Mouse (Mus musculus) common myeloid progenitor, adult 5-6 weeks (primary cell): Measurements from ENCODE around the gene Zfp65. TPM values are rescaled to one million over a fixed set of nuclear protein-coding genes. Genes with fewer than 3 reads are reported as not detected.

Source experiments
- total RNA-seq: library from RNA; stranded (forward); fragments of 200-1000, 187-1606 nt; gene quantifications from 2 replicates; pipeline ENCODE4 v1.2.3, GENCODE M21; 2017

Gene Zfp65
- total RNA-seq, 1 experiment from 2014 or later = 21.5 TPM

Other genes starting within 250 kb of the Zfp65 start
- 10.3 and 15.4 TPM in 2 replicates for gene Zfp874b, start 244.9 kb downstream of the Zfp65 start, total RNA-seq
- 7.9 and 8.4 TPM in 2 replicates for gene Zfp58, start 228.6 kb downstream of the Zfp65 start, total RNA-seq
- not detected in 2 replicates for gene Gm26965, start 203.0 kb downstream of the Zfp65 start, total RNA-seq
- gene Zfp87, start 203.0 kb downstream of the Zfp65 start, total RNA-seq = 16.8 and 17.2 TPM in 2 replicates
- gene Zfp748, start 175.3 kb downstream of the Zfp65 start, total RNA-seq = 12.3 and 13.6 TPM in 2 replicates
- 27.2 and 27.6 TPM in 2 replicates for gene Zfp729b, start 119.5 kb downstream of the Zfp65 start, total RNA-seq
- not detected in 2 replicates for gene Gm49345, start 91.4 kb downstream of the Zfp65 start, total RNA-seq
- 15.5 and 18.8 TPM in 2 replicates for gene Zfp729a, start 91.4 kb downstream of the Zfp65 start, total RNA-seq
- gene Zfp738, start 42.1 kb downstream of the Zfp65 start, total RNA-seq = 25.2 and 26.0 TPM in 2 replicates
- 2.4 and 8.6 TPM in 2 replicates for gene Zfp85, start 26.1 kb upstream of the Zfp65 start, total RNA-seq
- 3.0 and 3.2 TPM in 2 replicates for gene Zfp493, start 50.5 kb upstream of the Zfp65 start, total RNA-seq
- gene Zfp273, start 84.6 kb upstream of the Zfp65 start, total RNA-seq = 7.2 and 9.0 TPM in 2 replicates
- gene Gm10037, start 101.9 kb upstream of the Zfp65 start, total RNA-seq = not detected in 2 replicates
- gene BC048507, start 134.2 kb upstream of the Zfp65 start, total RNA-seq = not detected in 2 replicates